Mouse (Mus musculus) neural tube, embryonic 10.5 days (tissue): ENCODE data around the gene Fpr1.
"Not testable (repeated sequence)": the region's sequence is repeated elsewhere in the genome, so short reads cannot be mapped to it uniquely, and the experiment has no call there.

Experiments
- DNase-seq: peaks from one replicate; pipeline ENCODE4 v3.0.0-alpha.2; 2017; ENCODE audit warnings: low spot score; ENCODE audit errors: extremely low spot score

Fpr1 gene

DNA sequence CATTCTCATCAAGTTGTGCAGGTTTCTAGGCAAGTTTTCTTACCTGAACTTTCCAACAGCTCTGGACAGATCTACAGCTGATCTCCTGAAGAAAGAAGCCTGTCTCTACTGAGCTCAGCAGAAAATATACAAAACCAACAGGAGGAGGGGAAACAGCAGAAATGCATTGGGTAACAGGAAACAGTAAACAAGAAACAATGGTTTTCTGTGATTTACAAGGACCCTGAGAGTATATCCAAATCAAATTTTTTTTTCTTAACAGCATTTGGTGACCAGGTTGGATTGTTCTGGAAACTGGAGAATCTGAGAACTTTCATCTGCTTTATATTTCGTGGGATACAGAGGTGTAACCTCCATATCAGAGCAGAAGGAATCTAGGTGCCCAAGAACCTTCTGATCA is at the start of gene Fpr1:
Fpr1 (minus strand) TSS at position 101 of the 400 bp plus-strand sequence.
- no peak for DNase-seq

- DNase-seq = no peak
These were observed 34.0 kb upstream of the Fpr1 start for GRCm38 (mm10) chr17:17917782-17918181.

DNA sequence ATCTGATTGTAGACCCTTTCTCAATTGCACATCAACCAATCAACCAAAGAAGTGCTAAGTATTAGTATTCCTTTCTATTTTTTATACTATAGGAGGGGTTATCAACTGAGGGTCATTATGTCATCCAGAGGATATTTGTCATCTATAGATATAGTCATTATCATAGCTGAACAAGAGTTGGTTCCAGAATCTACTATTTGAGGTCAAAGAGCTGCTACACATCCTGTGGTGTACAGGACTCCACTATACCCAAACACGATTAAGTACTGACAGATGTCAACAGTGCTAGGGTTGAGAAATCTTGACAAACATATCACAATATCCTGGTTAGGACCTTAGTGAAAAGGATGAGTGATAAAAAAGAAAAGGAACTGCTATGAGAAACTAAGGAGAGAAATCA is 33.6 kb upstream of the Fpr1 start:
- no peak for DNase-seq

GRCm38 (mm10) chr17:17912618-17913017 is 28.9 kb upstream of the Fpr1 start:
- DNase-seq = not testable (repeated sequence)

GRCm38 (mm10) chr17:17909636-17910421 is 26.1 kb upstream of the Fpr1 start:
- peak; percentile 81 for DNase-seq

DNA sequence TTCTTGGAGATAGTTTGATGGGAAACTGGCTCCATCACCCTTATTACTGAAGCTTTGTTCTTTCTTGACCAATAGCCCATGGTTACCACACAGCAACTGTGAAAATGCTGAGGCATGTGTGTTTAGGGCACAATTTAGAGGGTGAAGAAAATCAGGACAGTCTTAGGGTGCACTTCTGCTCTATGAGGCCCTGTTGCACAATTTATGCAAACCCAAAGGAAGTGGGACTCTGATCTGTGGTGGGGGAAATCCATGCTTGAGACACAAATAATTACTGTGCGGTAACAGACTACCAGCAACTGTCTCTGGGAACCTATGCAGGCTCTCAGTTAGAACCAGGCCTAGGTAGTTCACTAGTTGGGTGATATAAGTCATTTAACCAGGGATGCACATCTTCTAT is 17.0 kb upstream of the Fpr1 start:
- DNase-seq = no peak

- DNase-seq = no peak
These were observed 15.5 kb upstream of the Fpr1 start for GRCm38 (mm10) chr17:17899268-17899667.

DNA sequence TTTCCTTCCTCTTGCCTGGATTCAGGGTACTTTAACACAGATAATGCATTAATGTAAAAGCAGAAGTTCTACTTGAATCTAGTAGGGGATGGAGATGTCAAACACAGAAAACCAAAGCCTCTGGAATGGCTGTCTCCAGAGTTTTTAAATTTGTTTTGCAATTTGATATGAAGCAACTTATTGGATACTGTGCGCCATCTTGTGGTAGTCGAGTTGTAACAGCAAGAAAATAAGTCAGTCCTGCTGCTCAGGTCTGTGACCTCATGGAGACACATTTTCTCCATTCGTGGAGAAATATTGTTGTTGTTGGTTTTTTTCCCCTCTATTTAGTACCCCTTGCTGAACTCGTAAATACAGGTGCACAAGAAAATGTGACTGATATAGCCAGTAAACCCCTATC is 12.3 kb upstream of the Fpr1 start:
- DNase-seq = no peak

DNA sequence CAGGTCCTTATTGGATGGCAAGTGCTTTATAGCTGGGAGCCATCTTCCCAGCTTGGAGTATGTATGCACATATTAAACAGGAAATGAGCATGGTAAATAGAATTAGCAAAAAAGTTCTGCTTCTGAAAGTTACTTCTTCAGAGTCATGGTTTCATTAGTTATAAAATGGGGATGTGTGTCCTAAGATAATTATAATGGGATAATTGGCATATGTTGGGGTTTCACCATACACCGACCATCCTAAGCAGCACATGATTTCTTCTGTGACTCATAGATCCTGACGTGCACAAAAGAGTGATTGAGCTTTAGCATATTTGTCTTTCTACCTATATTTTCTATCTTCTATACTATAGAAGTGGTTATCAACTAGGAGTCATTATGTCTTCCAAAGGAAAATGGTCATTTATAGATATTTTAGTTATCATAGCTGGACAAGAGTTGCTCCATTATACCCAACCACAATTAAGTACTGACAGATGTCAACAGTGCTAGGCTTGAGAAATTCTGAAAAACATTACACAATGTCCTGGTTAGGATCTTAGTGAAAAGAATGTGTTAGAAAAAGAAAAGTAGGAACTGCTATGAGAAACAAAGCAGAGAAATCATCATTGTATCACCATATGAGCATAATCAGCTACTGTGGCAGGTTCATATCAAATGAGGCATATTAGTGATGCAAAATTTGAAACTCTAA is 6.1 kb upstream of the Fpr1 start:
- DNase-seq = no peak

- DNase-seq = no peak
These were observed 4.1 kb upstream of the Fpr1 start, which contains the start of the genes Fpr2 and Fpr3 for GRCm38 (mm10) chr17:17887774-17888248. Gene Fpr2, plus strand, starts transcription at chr17:17887824. Gene Fpr3, plus strand, starts transcription at chr17:17887852.

DNA sequence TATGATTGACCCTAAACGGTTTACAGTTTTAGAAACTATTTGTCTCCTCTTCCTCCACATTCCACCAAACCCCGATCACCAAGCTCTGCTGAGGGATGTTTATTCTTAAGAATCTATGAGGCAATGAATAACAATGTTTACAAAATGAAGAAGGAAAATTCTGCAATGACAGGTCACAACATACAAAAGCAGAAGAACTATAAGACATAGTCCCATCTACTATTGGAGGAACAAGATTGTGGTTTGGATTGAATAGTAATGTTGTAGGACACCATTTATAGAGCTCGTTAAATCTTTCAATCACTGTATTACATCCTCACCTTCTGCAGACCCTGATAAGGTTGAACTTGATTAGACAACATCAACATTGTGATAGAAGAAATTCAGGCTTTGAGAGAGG is 1.1 kb downstream of the Fpr1 start:
- DNase-seq = no peak

DNA sequence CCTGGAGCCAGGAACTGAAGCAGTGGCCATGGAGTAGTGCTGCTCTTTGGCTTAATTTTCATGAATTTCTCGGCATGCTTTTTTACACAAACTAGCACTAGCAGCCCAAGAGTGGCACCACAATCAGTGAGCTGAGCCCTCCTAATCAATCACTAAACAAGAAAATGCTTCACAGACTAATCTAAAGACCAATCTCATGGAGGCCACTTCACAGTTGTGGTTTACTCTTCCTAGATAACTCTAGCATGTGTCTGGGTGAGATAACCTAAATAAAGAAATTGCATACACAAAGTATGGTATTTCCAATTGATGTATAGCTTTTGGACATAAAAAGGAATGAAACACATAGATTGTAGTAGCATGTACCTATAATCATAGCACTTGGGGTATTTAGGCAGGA is 4.4 kb downstream of the Fpr1 start:
- no peak for DNase-seq

DNA sequence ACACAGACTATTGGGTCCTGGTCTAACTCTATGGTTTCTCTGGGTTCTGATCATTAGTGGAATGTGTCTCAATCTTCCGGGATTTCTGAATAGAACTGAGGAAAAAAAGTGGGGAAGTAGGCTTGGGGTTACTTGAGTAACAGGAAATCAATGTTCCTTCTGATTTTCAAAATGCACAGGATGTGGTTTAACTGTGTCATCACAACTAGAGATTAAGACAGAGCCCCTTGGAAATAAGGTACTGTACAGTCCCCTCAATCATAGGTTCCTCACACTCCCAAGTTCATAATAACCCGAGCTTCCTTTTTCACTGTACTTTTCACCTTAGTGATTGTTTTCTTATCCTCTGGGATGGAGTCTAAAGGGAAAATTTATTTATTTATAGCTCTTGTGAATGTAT is 12.0 kb downstream of the Fpr1 start:
- no peak for DNase-seq

DNA sequence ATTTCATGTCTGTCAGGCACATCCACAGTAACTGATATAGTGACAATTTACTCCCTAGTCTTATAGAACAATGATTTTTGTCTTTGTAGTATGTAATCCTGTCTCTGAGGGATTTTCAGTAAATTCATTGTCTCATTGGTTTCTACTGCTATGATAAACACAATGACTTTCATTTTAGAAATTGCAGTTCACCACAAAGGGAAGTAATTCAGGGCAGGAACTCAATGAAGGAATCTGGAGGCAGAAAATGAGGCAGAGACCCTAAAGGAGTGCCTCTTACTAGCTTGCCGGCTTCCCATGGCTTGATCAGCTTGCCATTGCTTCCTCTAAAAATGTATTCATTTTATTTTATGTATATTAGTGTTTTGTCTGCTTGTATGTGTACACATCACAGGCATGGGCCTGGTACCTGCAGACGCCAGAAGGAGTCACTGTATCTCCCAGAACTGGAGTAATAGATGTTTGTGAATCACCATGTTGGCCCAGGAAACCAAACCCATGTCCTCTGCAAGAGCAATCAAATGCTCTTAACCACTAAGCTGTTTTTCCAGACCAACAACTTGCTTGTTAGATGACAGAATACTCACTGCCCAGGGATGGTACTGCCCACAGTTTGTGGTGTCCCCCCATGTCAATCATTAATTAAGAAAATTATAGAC is 12.7 kb downstream of the Fpr1 start:
- no peak for DNase-seq

- no peak for DNase-seq
These were observed 16.8 kb downstream of the Fpr1 start for GRCm38 (mm10) chr17:17866801-17867469.

GRCm38 (mm10) chr17:17865168-17865567 is 18.6 kb downstream of the Fpr1 start:
- DNase-seq = no peak

- no peak for DNase-seq
These were observed 21.4 kb downstream of the Fpr1 start for GRCm38 (mm10) chr17:17862360-17862759.

GRCm38 (mm10) chr17:17860110-17860509 is 23.6 kb downstream of the Fpr1 start:
- DNase-seq = no peak

GRCm38 (mm10) chr17:17857446-17857845 is 26.3 kb downstream of the Fpr1 start:
- no peak for DNase-seq

DNA sequence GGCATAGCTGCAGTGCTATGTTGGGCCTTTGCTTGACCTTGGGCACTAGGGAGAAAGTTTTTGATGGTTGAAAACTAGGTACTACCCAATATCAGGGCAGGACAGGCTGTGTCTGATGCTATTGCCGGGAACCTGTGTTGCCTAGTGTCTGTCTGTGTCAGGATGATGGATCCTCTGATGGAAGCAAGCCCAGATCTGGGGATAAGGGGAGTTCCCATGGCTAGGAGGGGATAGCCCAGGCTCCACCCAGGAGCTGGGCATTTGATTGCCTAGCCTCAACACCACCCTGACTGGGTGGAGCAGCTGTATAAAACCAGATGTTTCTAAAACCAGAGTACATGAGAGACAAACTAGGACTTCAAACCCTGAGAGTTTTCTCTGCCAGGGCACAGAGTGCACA is 27.1 kb downstream of the Fpr1 start:
- DNase-seq = no peak

DNA sequence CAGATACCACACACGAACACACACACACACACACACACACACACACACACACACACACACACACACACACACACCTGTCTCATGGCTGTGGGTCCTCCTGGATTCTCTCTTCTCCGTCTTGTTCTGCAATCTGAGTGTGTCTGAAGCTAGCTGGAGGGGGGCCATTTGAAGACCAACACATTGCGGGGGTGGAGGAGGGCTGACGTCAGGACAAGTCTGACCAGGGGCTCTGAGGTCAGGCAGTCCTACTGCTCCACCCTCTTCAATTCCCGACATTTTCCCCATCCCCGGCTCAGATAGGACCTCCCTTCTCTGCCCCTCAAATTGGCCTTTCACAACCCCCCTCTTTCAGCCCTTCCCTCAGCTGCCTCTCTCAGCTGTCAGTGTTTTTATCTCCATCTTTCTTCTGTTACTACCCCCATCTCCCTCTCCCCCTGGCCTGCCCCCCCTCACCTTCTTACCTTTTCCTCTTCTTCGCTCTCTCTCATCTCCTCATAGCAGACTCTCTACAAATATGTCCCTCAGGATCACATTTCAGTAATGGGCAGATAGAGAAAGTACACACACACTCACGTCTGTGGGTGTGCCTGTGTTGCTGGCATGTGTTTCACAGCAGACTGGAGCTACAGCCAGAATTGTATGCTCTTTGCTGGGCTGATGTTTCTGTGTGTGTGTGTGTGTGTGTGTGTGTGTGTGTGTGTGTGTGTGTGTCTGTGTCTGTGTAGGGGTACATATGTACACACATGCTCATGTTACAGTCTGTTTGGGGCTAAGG is 28.5 kb downstream of the Fpr1 start, which contains the start of gene Has1:
Has1 (minus strand) TSS at position 142 of the 775 bp plus-strand sequence.
- no peak for DNase-seq
